Mouse (Mus musculus): ENCODE results near the gene Scamp1. TPM values are rescaled to one million over a fixed set of nuclear protein-coding genes. Genes with fewer than 3 reads are reported as not detected.
A peak's percentile ranks its signal among the peaks of the same experiment; 100 is the strongest.

Gene Scamp1
- polyA plus RNA-seq, 1 experiment from 2014 or later, result 25.2 TPM

DNA sequence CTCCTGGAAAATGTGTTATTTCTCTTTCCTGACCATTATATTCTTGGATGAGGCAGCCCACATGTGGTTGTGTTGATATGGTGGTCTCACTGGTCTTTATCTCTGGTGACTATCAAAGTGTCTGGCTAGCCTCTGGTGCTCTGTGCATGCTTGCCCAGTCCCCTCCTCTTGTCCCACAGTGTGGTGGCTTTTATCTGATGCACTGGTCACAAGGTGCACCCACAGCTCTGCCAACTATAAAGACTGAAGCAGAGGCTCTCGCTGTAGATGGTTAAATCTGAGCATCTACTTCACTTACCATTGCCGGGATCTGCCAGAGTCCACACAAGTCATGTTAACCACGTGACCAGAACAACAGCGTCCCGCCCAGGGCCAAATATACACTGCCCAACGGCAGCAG is 19.1 kb downstream of the Scamp1 start:
- Histone ChIP-seq H3K27ac (replicated peaks; ENCODE audit: low read depth, low read length) (no peak overlapping the region), H3K9me3 (ENCODE audit: control insufficient read depth, low read length) (no peaks in the 10 kb centered on the region), H3K4me2 (ENCODE audit: low read depth, low read length) (no peak overlapping the region), H3K4me1 (ENCODE audit: control insufficient read depth, insufficient read depth, low read length) (0 out of 2 replicates have a peak, but pooled peaks cover 2% of the 10 kb centered on the region), H3K27me3 (replicated peaks; ENCODE audit: control insufficient read depth, insufficient read depth, low read length) (no peaks in the 10 kb centered on the region), H3K4me3 (ENCODE audit: low read depth, low read length) (no peak overlapping the region), H3K36me3 (ENCODE audit: control insufficient read depth, insufficient read depth, low read length) (no peaks in the 10 kb centered on the region), H3K9ac (ENCODE audit: low read depth, low read length) (no peak overlapping the region)
- DNase-seq (ENCODE audit: low spot score) (no peak), ATAC-seq (ENCODE audit: low read depth) (no peak)
- 90% methylated on average over 6 of the region's 6 CpGs for WGBS

GRCm38 (mm10) chr13:94265291-94265690 is 20.4 kb downstream of the Scamp1 start:
- H3K4me3 ChIP-seq (ENCODE audit: low read depth, low read length), result no peak overlapping the region
- WGBS, result 60% methylated on average over 3 of the region's 3 CpGs
- no peak overlapping the region for H3K9ac ChIP-seq (ENCODE audit: low read depth, low read length)
- DNase-seq (ENCODE audit: low spot score) (no peak), ATAC-seq (ENCODE audit: low read depth) (no peak)
- H3K36me3 ChIP-seq (ENCODE audit: control insufficient read depth, insufficient read depth, low read length), result no peaks in the 10 kb centered on the region
- H3K9me3 ChIP-seq (ENCODE audit: control insufficient read depth, low read length), result no peaks in the 10 kb centered on the region
- no peak overlapping the region for H3K27ac ChIP-seq (replicated peaks; ENCODE audit: low read depth, low read length)
- 0 out of 2 replicates have a peak, but pooled peaks cover 2% of the 10 kb centered on the region for H3K4me1 ChIP-seq (ENCODE audit: control insufficient read depth, insufficient read depth, low read length)
- no peaks in the 10 kb centered on the region for H3K27me3 ChIP-seq (replicated peaks; ENCODE audit: control insufficient read depth, insufficient read depth, low read length)
- H3K4me2 ChIP-seq (ENCODE audit: low read depth, low read length), result no peak overlapping the region

DNA sequence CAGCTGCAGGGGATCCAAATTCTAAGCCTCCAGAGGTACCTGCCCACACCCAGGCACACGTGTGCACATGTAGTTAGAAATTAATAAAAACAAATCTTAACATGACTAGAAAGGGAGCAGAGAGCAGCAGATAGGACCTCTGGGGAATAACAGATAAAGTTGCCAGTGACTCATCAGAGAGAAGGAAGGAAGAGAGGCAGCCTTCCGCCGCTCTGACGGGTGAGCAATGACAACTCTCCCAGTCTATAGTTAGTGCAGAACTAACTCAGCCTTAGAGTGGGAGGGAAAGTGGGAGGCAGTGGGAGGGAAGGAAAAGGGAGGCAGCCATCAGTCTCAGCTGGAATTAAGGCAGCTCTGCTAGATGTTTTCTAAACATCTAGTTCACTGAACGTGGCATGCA is 21.7 kb downstream of the Scamp1 start:
- Histone ChIP-seq H3K9me3 (ENCODE audit: control insufficient read depth, low read length) (no peaks in the 10 kb centered on the region), H3K9ac (ENCODE audit: low read depth, low read length) (no peak overlapping the region), H3K4me1 (ENCODE audit: control insufficient read depth, insufficient read depth, low read length) (0 out of 2 replicates have a peak, but pooled peaks cover 2% of the 10 kb centered on the region), H3K4me3 (ENCODE audit: low read depth, low read length) (no peak overlapping the region), H3K36me3 (ENCODE audit: control insufficient read depth, insufficient read depth, low read length) (no peaks in the 10 kb centered on the region), H3K4me2 (ENCODE audit: low read depth, low read length) (no peak overlapping the region), H3K27ac (replicated peaks; ENCODE audit: low read depth, low read length) (no peak overlapping the region), H3K27me3 (replicated peaks; ENCODE audit: control insufficient read depth, insufficient read depth, low read length) (no peaks in the 10 kb centered on the region)
- DNase-seq (ENCODE audit: low spot score) (no peak), ATAC-seq (ENCODE audit: low read depth) (no peak)
- 71% methylated on average over 5 of the region's 5 CpGs for WGBS

DNA sequence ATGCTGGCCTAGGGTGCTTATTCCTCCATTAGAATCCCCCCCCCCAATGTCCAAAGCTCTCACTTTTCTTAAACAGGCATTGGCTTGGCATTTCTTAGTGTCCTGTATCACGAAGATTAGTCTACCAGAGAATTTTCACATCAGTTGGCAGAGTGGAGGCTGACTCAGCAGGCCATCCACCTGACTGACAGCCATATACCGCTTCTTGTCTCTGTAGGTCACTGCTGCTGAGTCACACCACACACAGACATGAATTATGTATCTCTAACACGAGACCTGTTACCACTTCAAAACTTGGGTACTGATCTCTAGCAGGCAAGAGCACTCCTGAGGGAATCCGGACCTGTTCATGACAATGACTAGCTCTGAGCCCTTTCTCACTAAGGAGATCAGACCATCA is 23.1 kb downstream of the Scamp1 start:
- Histone ChIP-seq H3K9me3 (ENCODE audit: control insufficient read depth, low read length) (no peaks in the 10 kb centered on the region), H3K9ac (ENCODE audit: low read depth, low read length) (no peak overlapping the region), H3K4me2 (ENCODE audit: low read depth, low read length) (no peak overlapping the region), H3K27ac (replicated peaks; ENCODE audit: low read depth, low read length) (no peak overlapping the region), H3K36me3 (ENCODE audit: control insufficient read depth, insufficient read depth, low read length) (no peaks in the 10 kb centered on the region), H3K27me3 (replicated peaks; ENCODE audit: control insufficient read depth, insufficient read depth, low read length) (no peaks in the 10 kb centered on the region), H3K4me1 (ENCODE audit: control insufficient read depth, insufficient read depth, low read length) (0 out of 2 replicates have a peak, but pooled peaks cover 3% of the 10 kb centered on the region), H3K4me3 (ENCODE audit: low read depth, low read length) (no peak overlapping the region)
- ATAC-seq (ENCODE audit: low read depth) (no peak), DNase-seq (ENCODE audit: low spot score) (no peak)
- WGBS, result 80% methylated on average over 4 of the region's 4 CpGs

DNA sequence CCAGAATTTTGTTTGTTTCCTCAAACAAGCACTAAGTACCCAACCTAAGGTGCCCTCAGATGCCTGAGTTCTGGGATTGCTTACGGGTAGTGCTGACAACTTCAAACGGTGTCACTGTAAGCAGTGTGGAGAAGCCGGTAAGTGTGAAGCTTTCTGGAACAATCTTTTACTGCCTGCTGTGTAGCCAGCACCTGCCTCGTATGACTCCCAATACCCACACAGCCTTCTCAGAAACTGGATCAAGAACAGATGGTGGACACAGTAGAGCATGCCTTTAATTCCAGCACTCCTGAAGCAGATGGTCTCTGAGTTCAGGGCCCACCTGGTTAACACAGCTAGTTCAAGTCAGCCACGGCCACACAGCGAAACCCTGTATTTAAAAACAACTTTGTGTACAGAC is 24.0 kb downstream of the Scamp1 start:
- 52% methylated on average over 6 of the region's 6 CpGs for WGBS
- ATAC-seq (ENCODE audit: low read depth), result no peak
- Histone ChIP-seq H3K9me3 (ENCODE audit: control insufficient read depth, low read length) (no peaks in the 10 kb centered on the region), H3K36me3 (ENCODE audit: control insufficient read depth, insufficient read depth, low read length) (no peaks in the 10 kb centered on the region), H3K4me2 (ENCODE audit: low read depth, low read length) (no peak overlapping the region), H3K27ac (replicated peaks; ENCODE audit: low read depth, low read length) (no peak overlapping the region), H3K4me3 (ENCODE audit: low read depth, low read length) (no peak overlapping the region), H3K9ac (ENCODE audit: low read depth, low read length) (no peak overlapping the region), H3K27me3 (replicated peaks; ENCODE audit: control insufficient read depth, insufficient read depth, low read length) (no peaks in the 10 kb centered on the region), H3K4me1 (ENCODE audit: control insufficient read depth, insufficient read depth, low read length) (0 out of 2 replicates have a peak, but pooled peaks cover 6% of the 10 kb centered on the region)
- no peak for DNase-seq (ENCODE audit: low spot score)

DNA sequence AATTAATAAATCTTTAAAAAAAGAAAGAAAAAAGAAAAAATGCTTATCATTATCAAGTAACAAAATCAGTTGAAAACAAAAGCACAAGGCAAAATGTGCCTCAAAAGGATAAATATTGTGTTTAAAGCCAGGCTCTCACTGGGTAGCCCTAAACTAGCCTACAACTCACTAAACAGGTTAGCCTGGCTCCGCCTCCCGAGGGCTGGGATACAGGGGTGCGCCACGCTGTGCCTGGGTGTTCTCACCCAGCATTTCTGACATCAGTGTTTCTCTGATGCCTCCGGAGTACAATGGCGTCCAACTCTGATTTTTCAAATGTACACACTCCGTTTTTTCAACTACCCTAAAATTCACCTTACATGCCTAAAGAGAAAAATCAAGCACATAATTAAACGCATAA is 24.7 kb downstream of the Scamp1 start:
- no peaks in the 10 kb centered on the region for H3K36me3 ChIP-seq (ENCODE audit: control insufficient read depth, insufficient read depth, low read length)
- H3K4me3 ChIP-seq (ENCODE audit: low read depth, low read length), result no peak overlapping the region
- no peak overlapping the region for H3K4me2 ChIP-seq (ENCODE audit: low read depth, low read length)
- ATAC-seq (ENCODE audit: low read depth) (peak; percentile 79; the same call in 1 of the 2 replicates), DNase-seq (ENCODE audit: low spot score) (peak; percentile 38)
- no peak overlapping the region for H3K9ac ChIP-seq (ENCODE audit: low read depth, low read length)
- 0 out of 2 replicates have a peak, but pooled peaks cover 4% of the 10 kb centered on the region for H3K4me1 ChIP-seq (ENCODE audit: control insufficient read depth, insufficient read depth, low read length)
- H3K27ac ChIP-seq (replicated peaks; ENCODE audit: low read depth, low read length), result no peak overlapping the region
- no peaks in the 10 kb centered on the region for H3K27me3 ChIP-seq (replicated peaks; ENCODE audit: control insufficient read depth, insufficient read depth, low read length)
- no peaks in the 10 kb centered on the region for H3K9me3 ChIP-seq (ENCODE audit: control insufficient read depth, low read length)
- WGBS, result 73% methylated on average over 8 of the region's 8 CpGs

GRCm38 (mm10) chr13:94259210-94259609 is 26.4 kb downstream of the Scamp1 start:
- no peaks in the 10 kb centered on the region for H3K9me3 ChIP-seq (ENCODE audit: control insufficient read depth, low read length)
- no peak for ATAC-seq (ENCODE audit: low read depth)
- 0 out of 2 replicates have a peak, but pooled peaks cover 4% of the 10 kb centered on the region for H3K4me1 ChIP-seq (ENCODE audit: control insufficient read depth, insufficient read depth, low read length)
- H3K4me3 ChIP-seq (ENCODE audit: low read depth, low read length), result no peak overlapping the region
- no peaks in the 10 kb centered on the region for H3K36me3 ChIP-seq (ENCODE audit: control insufficient read depth, insufficient read depth, low read length)
- no peak overlapping the region for H3K4me2 ChIP-seq (ENCODE audit: low read depth, low read length)
- H3K27me3 ChIP-seq (replicated peaks; ENCODE audit: control insufficient read depth, insufficient read depth, low read length), result no peaks in the 10 kb centered on the region
- no peak overlapping the region for H3K9ac ChIP-seq (ENCODE audit: low read depth, low read length)
- H3K27ac ChIP-seq (replicated peaks; ENCODE audit: low read depth, low read length), result no peak overlapping the region
- DNase-seq (ENCODE audit: low spot score), result no peak
- WGBS, result 82% methylated on average over 5 of the region's 5 CpGs

DNA sequence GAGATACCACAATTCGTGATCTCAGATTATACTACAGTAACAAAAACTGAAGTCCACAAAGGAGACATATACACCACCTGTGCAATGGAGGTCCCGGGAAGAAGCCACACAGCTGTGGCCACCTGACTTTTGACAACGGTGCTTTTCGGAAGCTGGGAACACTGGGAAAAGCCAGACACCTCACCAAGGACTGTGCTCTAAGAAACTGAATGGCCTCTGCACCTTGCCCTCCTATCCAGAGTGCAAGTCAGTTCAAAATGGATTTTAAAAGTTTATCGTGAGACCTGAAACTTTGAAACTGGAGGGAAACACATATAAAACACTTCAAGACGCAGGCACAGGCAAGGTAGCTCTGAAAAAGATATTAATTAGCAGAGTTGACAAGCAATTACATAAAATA is 27.1 kb downstream of the Scamp1 start:
- Histone ChIP-seq H3K4me2 (ENCODE audit: low read depth, low read length) (no peak overlapping the region), H3K36me3 (ENCODE audit: control insufficient read depth, insufficient read depth, low read length) (no peaks in the 10 kb centered on the region), H3K27ac (replicated peaks; ENCODE audit: low read depth, low read length) (no peak overlapping the region), H3K4me1 (ENCODE audit: control insufficient read depth, insufficient read depth, low read length) (0 out of 2 replicates have a peak, but pooled peaks cover 4% of the 10 kb centered on the region), H3K27me3 (replicated peaks; ENCODE audit: control insufficient read depth, insufficient read depth, low read length) (no peaks in the 10 kb centered on the region), H3K9me3 (ENCODE audit: control insufficient read depth, low read length) (no peaks in the 10 kb centered on the region), H3K9ac (ENCODE audit: low read depth, low read length) (no peak overlapping the region), H3K4me3 (ENCODE audit: low read depth, low read length) (no peak overlapping the region)
- no peak for ATAC-seq (ENCODE audit: low read depth)
- no peak for DNase-seq (ENCODE audit: low spot score)
- whole genome bisulfite sequencing, result 82% methylated on average over 6 of the region's 6 CpGs

- no peak for ATAC-seq (ENCODE audit: low read depth)
- no peaks in the 10 kb centered on the region for H3K9me3 ChIP-seq (ENCODE audit: control insufficient read depth, low read length)
- H3K9ac ChIP-seq (ENCODE audit: low read depth, low read length), result no peak overlapping the region
- no peaks in the 10 kb centered on the region for H3K36me3 ChIP-seq (ENCODE audit: control insufficient read depth, insufficient read depth, low read length)
- WGBS, result 58% methylated on average over 2 of the region's 2 CpGs
- H3K4me2 ChIP-seq (ENCODE audit: low read depth, low read length), result no peak overlapping the region
- no peak overlapping the region for H3K4me3 ChIP-seq (ENCODE audit: low read depth, low read length)
- H3K27ac ChIP-seq (replicated peaks; ENCODE audit: low read depth, low read length), result no peak overlapping the region
- H3K4me1 ChIP-seq (ENCODE audit: control insufficient read depth, insufficient read depth, low read length), result 0 out of 2 replicates have a peak, but pooled peaks cover 4% of the 10 kb centered on the region
- no peaks in the 10 kb centered on the region for H3K27me3 ChIP-seq (replicated peaks; ENCODE audit: control insufficient read depth, insufficient read depth, low read length)
- DNase-seq (ENCODE audit: low spot score), result no peak
Measured at GRCm38 (mm10) chr13:94257711-94258110, 27.9 kb downstream of the Scamp1 start.

Measured in embryonic facial prominence, embryonic 14.5 days (tissue).